Mouse (Mus musculus) granulocyte monocyte progenitor cell, adult 5-6 weeks (primary cell): ENCODE measurements around the gene Kdm5b. TPM values are rescaled to one million over a fixed set of nuclear protein-coding genes. Genes with fewer than 3 reads are reported as not detected.
A peak's percentile ranks its signal among the peaks of the same experiment; 100 is the strongest.

Experiments
- ATAC-seq: replicated peaks from 2 replicates; pipeline ENCODE4 v1.8.0; 2016; ENCODE audit warnings: mild to moderate bottlenecking, moderate TSS enrichment, inconsistent platforms; ENCODE audit not compliant: poor library complexity, severe bottlenecking
- total RNA-seq, 2 experiments: library from RNA; stranded (forward) in 1 of 2; stranded (reverse) in 1 of 2; fragments of 200-712, 200-1000 nt in 1 of 2; fragments of >200 nt in 1 of 2; fragmentation: Nextera tagmentation in 1 of 2; gene quantifications; 2 replicates each; pipeline ENCODE4 v1.2.3; 2014 to 2017

The Kdm5b gene
- total RNA-seq, 2 experiments from 2014 or later, result 15.0 to 17.4 TPM

- no peak for ATAC-seq
These were observed 17.6 kb downstream of the Kdm5b start for GRCm38 (mm10) chr1:134577384-134578120.

- no peak for ATAC-seq
These were observed 20.8 kb downstream of the Kdm5b start for GRCm38 (mm10) chr1:134580796-134581195.

- no peak for ATAC-seq
These were observed 23.6 kb downstream of the Kdm5b start for GRCm38 (mm10) chr1:134583560-134583959.

- ATAC-seq, result no peak
These were observed 29.7 kb downstream of the Kdm5b start for GRCm38 (mm10) chr1:134589676-134590075.

GRCm38 (mm10) chr1:134591773-134592172 lies 31.8 kb downstream of the Kdm5b start:
- no peak for ATAC-seq

GRCm38 (mm10) chr1:134597339-134598054 lies 37.5 kb downstream of the Kdm5b start:
- ATAC-seq, result peak; percentile 33; the same call in 1 of the 2 replicates

- no peak for ATAC-seq
These were observed 44.1 kb downstream of the Kdm5b start for GRCm38 (mm10) chr1:134604086-134604485.

- no peak for ATAC-seq
These were observed 45.7 kb downstream of the Kdm5b start for GRCm38 (mm10) chr1:134605670-134606069.

GRCm38 (mm10) chr1:134606381-134606780 lies 46.4 kb downstream of the Kdm5b start:
- ATAC-seq, result no peak

GRCm38 (mm10) chr1:134607279-134607678 lies 47.3 kb downstream of the Kdm5b start:
- ATAC-seq, result no peak

- ATAC-seq, result no peak
These were observed 49.2 kb downstream of the Kdm5b start for GRCm38 (mm10) chr1:134609172-134609571.

- ATAC-seq, result no peak
These were observed 54.6 kb downstream of the Kdm5b start for GRCm38 (mm10) chr1:134614554-134614953.

GRCm38 (mm10) chr1:134614988-134615387 lies 55.0 kb downstream of the Kdm5b start:
- no peak for ATAC-seq

GRCm38 (mm10) chr1:134617656-134618055 lies 57.7 kb downstream of the Kdm5b start:
- ATAC-seq, result no peak

- no peak for ATAC-seq
These were observed 65.4 kb downstream of the Kdm5b start for GRCm38 (mm10) chr1:134625325-134625724.

GRCm38 (mm10) chr1:134629455-134629854 lies 69.5 kb downstream of the Kdm5b start:
- ATAC-seq, result no peak

- ATAC-seq, result no peak
These were observed 74.3 kb downstream of the Kdm5b start for GRCm38 (mm10) chr1:134634296-134634695.

- ATAC-seq, result no peak
These were observed 76.3 kb downstream of the Kdm5b start for GRCm38 (mm10) chr1:134636245-134636644.

- peak; percentile 44; the same call in 1 of the 2 replicates for ATAC-seq
These were observed 76.7 kb downstream of the Kdm5b start for GRCm38 (mm10) chr1:134636684-134637083.

- ATAC-seq, result no peak
These were observed 78.1 kb downstream of the Kdm5b start for GRCm38 (mm10) chr1:134638041-134638440.

GRCm38 (mm10) chr1:134638522-134638921 lies 78.6 kb downstream of the Kdm5b start:
- 0 out of 2 replicates have a peak, but pooled peaks have one; percentile 29 for ATAC-seq

- ATAC-seq, result no peak
These were observed 79.5 kb downstream of the Kdm5b start for GRCm38 (mm10) chr1:134639460-134639859.
